Mouse (Mus musculus): ENCODE measurements around the gene Gm21954.

Gm21954 gene

GRCm38 (mm10) chr3:55419334-55419733 lies 52.7 kb downstream of the Gm21954 start:
- CTCF ChIA-PET, result no interaction called here

GRCm38 (mm10) chr3:55418845-55419244 lies 53.2 kb downstream of the Gm21954 start:
- CTCF ChIA-PET, result no interaction called here

GRCm38 (mm10) chr3:55415527-55415950 lies 56.5 kb downstream of the Gm21954 start:
- CTCF ChIA-PET, result no interaction called here
